Mouse (Mus musculus): ENCODE results near the gene Dgki. TPM values are rescaled to one million over a fixed set of nuclear protein-coding genes. Genes with fewer than 3 reads are reported as not detected.

The Dgki gene
- polyA plus RNA-seq, 1 experiment from 2014 or later = 0.20 TPM

GRCm38 (mm10) chr6:36808306-36809058, 491.5 kb downstream of the Dgki start:
- no peak for ATAC-seq (ENCODE audit: low read depth)
- H3K4me2 ChIP-seq (ENCODE audit: low read depth, low read length) = no peak overlapping the region
- H3K27me3 ChIP-seq (ENCODE audit: control insufficient read depth, insufficient read depth, low read depth, low read length) = no peaks in the 10 kb centered on the region; the same call in 1 of the 2 replicates
- no peak overlapping the region for H3K4me3 ChIP-seq (ENCODE audit: low read depth, low read length)
- WGBS (ENCODE audit: insufficient replicate concordance) = 60% methylated on average over 7 of the region's 7 CpGs
- no peak overlapping the region for H3K9ac ChIP-seq (ENCODE audit: low read depth, low read length)
- H3K9me3 ChIP-seq (replicated peaks; ENCODE audit: control insufficient read depth, low read length) = no peaks in the 10 kb centered on the region
- H3K4me1 ChIP-seq (ENCODE audit: control insufficient read depth, low read depth, low read length) = no peaks in the 10 kb centered on the region
- H3K36me3 ChIP-seq (ENCODE audit: control insufficient read depth, insufficient read depth) = no peaks in the 10 kb centered on the region
- no peak overlapping the region for H3K27ac ChIP-seq (ENCODE audit: low read length)

GRCm38 (mm10) chr6:36806906-36807305, 493.1 kb downstream of the Dgki start:
- Histone ChIP-seq H3K4me2 (ENCODE audit: low read depth, low read length) (no peak overlapping the region), H3K27ac (ENCODE audit: low read length) (no peak overlapping the region)

GRCm38 (mm10) chr6:36800309-36800946, 499.6 kb downstream of the Dgki start:
- no peak overlapping the region for H3K9ac ChIP-seq (ENCODE audit: low read depth, low read length)
- 59% methylated on average over 5 of the region's 5 CpGs for WGBS (ENCODE audit: insufficient replicate concordance)
- no peak for ATAC-seq (ENCODE audit: low read depth)
- no peak overlapping the region for H3K4me2 ChIP-seq (ENCODE audit: low read depth, low read length)
- no peaks in the 10 kb centered on the region for H3K9me3 ChIP-seq (replicated peaks; ENCODE audit: control insufficient read depth, low read length)
- no peaks in the 10 kb centered on the region for H3K4me1 ChIP-seq (ENCODE audit: control insufficient read depth, low read depth, low read length)
- H3K27ac ChIP-seq (ENCODE audit: low read length) = no peak overlapping the region
- no peaks in the 10 kb centered on the region for H3K27me3 ChIP-seq (ENCODE audit: control insufficient read depth, insufficient read depth, low read depth, low read length)
- H3K36me3 ChIP-seq (ENCODE audit: control insufficient read depth, insufficient read depth) = no peaks in the 10 kb centered on the region
- H3K4me3 ChIP-seq (ENCODE audit: low read depth, low read length) = no peak overlapping the region

More at GRCm38 (mm10) chr6:36806906-36807305, 493.1 kb downstream of the Dgki start:
- ATAC-seq (ENCODE audit: low read depth) = no peak
- 56% methylated on average over 6 of the region's 6 CpGs for WGBS (ENCODE audit: insufficient replicate concordance)
- no peaks in the 10 kb centered on the region for H3K4me1 ChIP-seq (ENCODE audit: control insufficient read depth, low read depth, low read length)
- H3K9me3 ChIP-seq (replicated peaks; ENCODE audit: control insufficient read depth, low read length) = no peaks in the 10 kb centered on the region
- no peak overlapping the region for H3K4me3 ChIP-seq (ENCODE audit: low read depth, low read length)
- H3K27me3 ChIP-seq (ENCODE audit: control insufficient read depth, insufficient read depth, low read depth, low read length) = no peaks in the 10 kb centered on the region; the same call in 1 of the 2 replicates
- H3K9ac ChIP-seq (ENCODE audit: low read depth, low read length) = no peak overlapping the region
- no peaks in the 10 kb centered on the region for H3K36me3 ChIP-seq (ENCODE audit: control insufficient read depth, insufficient read depth)

GRCm38 (mm10) chr6:36797066-36797655, 502.8 kb downstream of the Dgki start:
- H3K36me3 ChIP-seq (ENCODE audit: control insufficient read depth, insufficient read depth) = no peaks in the 10 kb centered on the region
- H3K4me3 ChIP-seq (ENCODE audit: low read depth, low read length) = no peak overlapping the region
- 36% methylated on average over 3 of the region's 3 CpGs for WGBS (ENCODE audit: insufficient replicate concordance)
- H3K27ac ChIP-seq (ENCODE audit: low read length) = no peak overlapping the region
- no peaks in the 10 kb centered on the region for H3K27me3 ChIP-seq (ENCODE audit: control insufficient read depth, insufficient read depth, low read depth, low read length)
- H3K9me3 ChIP-seq (replicated peaks; ENCODE audit: control insufficient read depth, low read length) = no peaks in the 10 kb centered on the region
- no peaks in the 10 kb centered on the region for H3K4me1 ChIP-seq (ENCODE audit: control insufficient read depth, low read depth, low read length)
- no peak overlapping the region for H3K4me2 ChIP-seq (ENCODE audit: low read depth, low read length)
- no peak overlapping the region for H3K9ac ChIP-seq (ENCODE audit: low read depth, low read length)
- no peak for ATAC-seq (ENCODE audit: low read depth)

Other genes starting within 250 kb of the Dgki start
- 3.1 and 3.6 TPM in 2 replicates for gene Creb3l2, start 142.0 kb upstream of the Dgki start, polyA plus RNA-seq (2015; fragmentation: Nextera tagmentation; extraction: Ambion mirVana)
- 14.4 and 15.3 TPM in 2 replicates for gene Akr1d1, start 230.0 kb upstream of the Dgki start, polyA plus RNA-seq (2015; fragmentation: Nextera tagmentation; extraction: Ambion mirVana)